Mouse (Mus musculus): ENCODE measurements around the gene Cox7a1.
"Not testable (repeated sequence)": the region's sequence is repeated elsewhere in the genome, so short reads cannot be mapped to it uniquely, and the experiment has no call there.

Gene Cox7a1

DNA sequence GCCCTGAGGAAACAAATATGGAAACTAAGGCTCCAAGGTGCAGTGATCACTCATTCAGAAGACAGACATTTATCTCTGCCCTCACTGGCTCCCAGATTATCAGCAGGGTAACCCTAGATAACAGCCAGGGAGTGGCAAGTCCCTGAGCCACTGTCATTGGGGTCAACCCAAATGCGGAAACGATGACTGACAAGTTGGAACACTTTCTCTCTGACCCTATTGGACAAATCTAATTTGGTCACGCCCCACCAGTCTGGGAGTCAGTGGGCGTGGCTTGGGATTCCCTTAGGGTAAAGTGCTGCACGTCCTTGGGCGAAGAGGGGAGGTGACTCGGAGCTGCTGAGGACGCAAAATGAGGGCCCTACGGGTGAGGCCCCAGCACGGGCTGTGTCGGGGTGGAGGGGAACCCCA, at the start of gene Cox7a1:
Gene Cox7a1 (plus strand): TSS at position 266 of the 411 bp plus-strand sequence.
- peak; percentile 46 for DNase-seq (ENCODE audit: low spot score)

DNA sequence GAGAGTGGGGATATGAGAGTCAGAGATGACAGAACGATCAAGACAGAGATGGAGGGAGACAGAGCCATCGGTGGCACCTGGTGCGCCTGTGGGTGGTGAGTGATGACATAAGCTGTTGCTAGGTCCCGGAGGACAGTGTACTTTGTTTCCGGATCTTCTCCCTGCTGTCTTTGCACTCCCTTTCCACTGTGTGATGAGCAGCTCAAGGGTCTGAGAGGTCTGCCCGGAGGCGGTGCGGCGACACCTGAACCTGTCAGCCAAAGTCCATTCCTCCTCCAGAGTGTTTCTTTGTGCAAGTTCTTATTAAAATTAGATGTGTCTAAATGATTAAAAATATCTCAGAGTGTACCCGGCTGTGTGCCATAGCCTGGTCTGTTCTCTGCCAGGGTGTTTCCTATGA, 47.1 kb upstream of the Cox7a1 start:
- no peak for DNase-seq (ENCODE audit: low spot score)

DNA sequence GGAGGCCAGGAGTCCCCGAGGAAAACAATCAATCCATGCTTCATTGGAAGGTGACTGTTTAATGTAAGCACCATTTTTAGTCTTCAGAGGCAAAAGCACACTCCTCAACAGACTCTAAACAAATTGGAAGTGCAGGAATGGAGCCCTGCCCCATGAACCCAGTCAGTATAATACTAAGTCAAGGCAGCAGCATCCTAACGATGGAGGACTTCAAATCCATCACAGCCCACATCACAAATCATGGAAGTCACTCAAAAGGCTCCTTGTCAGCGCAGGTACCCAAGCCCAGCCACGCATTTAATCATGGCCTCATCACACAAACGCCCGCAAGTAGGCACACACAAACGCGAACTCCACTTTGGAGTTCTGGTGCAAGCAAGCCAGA, 40.8 kb upstream of the Cox7a1 start:
- no peak for DNase-seq (ENCODE audit: low spot score)

DNA sequence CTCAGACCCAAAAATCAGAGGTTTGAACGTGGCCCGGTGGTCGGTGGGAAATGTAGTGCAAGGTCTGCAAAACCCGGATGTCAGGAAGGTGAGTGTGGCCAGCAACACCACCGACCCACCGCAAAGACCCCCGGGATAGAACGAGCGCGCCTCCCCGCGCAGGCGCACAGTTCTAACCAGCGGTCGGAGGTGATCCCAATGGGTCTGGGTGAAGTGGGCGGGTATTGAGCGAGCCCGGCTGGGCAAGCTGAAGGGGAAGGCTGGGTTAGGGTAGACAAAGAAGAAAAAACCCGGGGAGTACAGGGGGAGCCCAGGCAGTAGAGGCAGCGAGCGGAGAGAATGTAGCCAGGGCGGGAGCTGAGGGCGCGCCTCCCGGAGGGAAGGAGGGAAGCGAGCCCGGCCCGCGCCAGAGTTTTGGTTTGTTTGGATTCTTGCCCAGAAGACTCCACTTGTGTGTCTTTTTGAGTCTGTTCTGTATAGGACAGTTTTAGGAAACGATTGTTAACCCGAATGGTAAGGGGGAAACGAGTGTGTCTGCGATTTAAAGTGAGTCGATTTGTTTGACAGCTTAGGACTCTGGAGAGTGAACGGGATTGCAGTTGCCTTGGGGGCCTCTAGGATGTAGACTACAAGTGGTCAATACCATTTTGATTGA, 40.3 kb upstream of the Cox7a1 start:
- peak; percentile 41 for DNase-seq (ENCODE audit: low spot score)

DNA sequence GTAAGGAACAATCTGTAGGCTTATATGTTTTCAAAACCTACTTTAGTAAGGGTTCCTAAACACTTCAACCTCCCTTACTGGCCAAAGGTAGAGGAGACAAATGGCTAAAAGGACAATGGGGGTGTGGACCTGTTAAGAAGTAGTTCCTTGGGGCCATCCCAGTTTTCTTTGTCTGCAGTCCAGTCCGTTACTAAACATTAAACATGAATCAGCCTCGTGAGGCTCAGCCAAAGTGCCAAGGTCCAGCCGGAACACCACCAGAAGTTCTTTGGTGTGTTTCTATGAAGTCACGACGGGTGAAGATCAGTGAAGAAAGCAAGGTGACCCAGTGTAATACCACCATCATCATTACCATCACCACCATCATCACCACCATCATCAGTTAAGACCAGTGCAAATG, 36.9 kb upstream of the Cox7a1 start:
- DNase-seq (ENCODE audit: low spot score) = no peak

DNA sequence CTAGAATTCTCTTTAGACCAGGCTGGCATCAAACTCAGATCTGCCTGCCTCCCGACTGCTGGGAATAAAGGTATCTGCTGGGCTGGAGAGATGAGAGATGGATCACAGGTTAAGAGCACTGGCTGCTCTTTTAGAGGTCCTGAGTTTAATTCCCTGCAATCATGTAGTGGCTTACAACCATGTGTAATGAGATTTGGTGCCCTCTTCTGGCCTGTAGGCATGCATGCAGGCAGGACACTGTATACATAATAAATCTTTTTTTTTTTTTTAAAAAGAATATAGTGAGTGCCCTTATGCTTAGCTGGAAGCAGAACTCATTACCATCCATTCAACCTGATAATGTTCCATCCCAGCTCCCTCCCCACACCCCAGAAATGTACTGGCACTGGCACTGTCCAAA, 29.9 kb upstream of the Cox7a1 start:
- no peak for DNase-seq (ENCODE audit: low spot score)

DNA sequence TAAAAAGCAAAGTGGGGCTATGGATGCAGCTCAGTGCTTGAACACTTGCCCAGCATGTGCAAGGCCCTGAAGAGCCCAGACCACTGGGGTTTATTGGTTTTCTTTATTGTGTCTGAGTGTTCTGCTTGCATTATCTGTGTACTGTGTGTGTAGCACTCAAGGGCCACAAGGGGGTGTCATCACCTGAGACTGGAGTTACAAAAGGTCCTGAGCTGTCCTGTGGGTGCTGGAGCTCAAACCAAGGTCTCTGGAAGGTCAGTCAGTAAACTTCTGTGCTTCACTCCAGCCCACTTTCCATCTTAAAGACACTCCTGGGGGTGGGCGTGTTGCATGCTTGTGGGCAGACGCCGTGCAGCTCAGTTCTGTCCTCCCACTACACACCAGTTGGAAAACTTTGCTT, 28.4 kb upstream of the Cox7a1 start:
- DNase-seq (ENCODE audit: low spot score) = no peak

DNA sequence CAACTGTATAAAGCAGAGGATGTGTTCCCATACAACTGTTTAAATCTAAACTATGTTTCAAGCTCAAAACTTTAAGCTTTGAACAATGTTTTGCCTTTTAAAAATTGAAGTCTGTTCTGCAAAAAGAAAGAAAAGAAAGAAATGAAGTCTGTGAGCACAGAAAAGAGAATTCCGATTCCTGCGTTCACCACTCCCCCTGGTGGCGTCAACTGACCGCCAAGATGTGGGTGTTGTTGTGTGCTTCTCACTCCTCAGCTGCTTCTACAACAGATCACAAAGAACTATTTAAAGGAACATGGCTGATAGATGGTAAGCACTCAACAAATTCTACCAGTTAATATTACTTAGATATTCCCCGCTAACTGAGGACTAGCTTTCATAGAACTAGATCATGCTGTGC, 20.8 kb upstream of the Cox7a1 start:
- no peak for DNase-seq (ENCODE audit: low spot score)

DNA sequence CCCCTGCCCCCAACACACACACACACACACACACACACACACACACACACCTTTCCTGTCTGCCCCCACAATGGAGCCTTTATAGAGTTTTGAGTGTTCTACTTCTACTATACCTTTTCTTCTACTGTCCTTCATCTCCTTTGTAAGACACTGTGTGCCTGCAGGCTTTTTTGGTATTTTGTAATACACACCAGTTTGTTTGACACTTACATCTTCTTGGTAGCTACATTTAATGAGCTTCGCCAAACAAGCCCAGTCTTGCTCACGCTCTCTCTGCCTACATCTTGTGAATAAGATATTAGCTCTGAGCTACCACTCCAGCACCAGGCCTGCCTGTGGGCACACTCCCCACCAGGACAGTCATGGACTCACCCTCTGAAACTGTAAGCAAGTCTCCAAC, 19.2 kb upstream of the Cox7a1 start:
- no peak for DNase-seq (ENCODE audit: low spot score)

DNA sequence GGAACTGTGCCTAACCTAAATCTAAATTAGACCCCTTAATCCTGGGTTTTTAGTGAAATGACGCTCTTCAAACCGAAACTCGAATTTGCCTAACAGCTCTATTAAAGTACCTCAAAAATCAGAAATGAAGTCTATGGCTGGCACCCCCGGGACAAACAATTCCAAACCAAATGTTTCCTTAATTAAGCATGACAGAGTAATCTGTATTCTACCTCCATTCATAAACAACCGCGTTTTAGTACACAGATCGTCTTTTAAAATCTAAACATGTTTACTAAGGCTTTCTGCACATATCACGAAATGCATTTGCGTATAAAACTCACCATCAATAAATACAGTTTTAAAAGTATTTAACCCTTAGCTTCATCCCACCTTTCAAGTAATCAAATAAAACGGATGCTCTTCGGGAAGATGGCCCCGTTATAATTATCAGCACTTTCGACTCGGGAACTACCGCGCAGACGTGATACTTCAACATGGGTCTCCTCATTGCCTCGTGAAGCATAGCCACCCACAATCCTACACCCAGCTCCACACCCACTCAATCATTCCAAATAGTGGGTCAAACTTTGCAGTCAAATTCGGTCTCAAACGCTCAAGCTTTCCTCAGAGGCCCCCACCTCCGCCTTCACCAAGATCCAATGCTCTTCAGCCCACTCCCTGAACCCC, 14.9 kb upstream of the Cox7a1 start:
- no peak for DNase-seq (ENCODE audit: low spot score)

DNA sequence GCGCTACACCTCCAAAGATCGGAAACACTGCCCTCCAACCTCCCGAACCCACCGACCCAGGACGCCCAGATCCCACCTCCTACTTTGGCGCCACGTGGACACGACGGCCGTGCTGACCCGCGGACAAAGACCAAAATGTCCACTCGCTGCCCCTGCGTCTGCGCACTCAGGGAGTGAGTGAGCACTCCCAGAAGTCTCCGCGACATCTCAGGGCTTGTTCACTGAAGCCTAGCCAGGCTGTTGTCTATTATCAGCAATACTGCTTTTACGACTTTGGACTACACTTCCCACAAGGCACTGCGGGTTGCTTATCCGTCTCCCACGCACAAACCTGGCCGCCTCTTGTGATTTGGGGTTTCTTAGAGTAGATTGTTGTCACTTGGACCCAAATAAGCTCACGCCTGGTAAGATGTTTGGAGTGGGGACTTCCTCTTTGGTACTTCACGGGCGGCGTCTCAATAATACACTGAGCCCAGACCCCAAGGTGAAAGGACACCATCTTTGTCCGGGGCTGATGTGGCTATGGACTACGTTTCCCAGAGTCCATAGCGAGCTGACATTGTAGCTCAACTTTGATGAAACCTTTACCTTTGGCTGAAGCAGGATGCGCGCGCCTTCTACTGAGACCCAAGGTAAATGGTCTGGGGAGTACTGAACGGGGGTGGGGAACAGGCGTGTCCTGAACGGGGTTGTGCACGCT, 14.2 kb upstream of the Cox7a1 start, which contains the start of gene Zfp146:
Gene Zfp146 (minus strand): TSS at position 168 of the 700 bp plus-strand sequence.
- peak; percentile 77 for DNase-seq (ENCODE audit: low spot score)

DNA sequence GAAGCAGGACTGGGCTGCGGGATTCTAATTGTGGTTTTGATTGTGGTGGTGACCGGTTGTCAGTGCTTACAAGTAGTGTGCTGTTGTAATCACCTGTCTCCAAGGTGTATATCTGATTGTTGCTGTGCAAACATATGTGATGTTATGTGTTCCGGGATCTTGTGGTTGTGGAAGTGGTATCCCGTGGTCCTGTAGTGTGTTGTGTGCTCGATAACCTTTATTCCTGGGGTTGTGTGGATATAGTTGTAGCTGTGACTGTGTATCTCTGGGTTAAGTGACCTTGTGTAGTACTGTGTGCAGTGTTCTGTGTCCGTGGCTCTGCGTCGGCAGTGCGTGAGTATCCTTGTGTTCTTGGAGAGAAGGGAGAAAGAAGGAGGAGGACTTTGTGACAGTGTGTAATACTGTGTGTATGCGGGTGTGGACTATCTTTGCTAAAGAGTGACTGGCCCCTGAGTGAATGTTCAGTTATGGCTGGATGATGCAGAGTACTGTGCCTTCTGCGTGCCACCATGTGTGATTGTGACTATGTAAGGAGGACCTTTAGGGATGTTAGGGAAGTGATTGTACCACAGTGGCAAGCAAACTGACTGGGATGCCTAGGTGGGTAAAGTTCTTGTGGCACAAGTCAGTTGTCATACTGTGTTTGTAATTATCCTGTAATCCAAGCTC, 13.5 kb upstream of the Cox7a1 start:
- DNase-seq (ENCODE audit: low spot score) = no peak

DNA sequence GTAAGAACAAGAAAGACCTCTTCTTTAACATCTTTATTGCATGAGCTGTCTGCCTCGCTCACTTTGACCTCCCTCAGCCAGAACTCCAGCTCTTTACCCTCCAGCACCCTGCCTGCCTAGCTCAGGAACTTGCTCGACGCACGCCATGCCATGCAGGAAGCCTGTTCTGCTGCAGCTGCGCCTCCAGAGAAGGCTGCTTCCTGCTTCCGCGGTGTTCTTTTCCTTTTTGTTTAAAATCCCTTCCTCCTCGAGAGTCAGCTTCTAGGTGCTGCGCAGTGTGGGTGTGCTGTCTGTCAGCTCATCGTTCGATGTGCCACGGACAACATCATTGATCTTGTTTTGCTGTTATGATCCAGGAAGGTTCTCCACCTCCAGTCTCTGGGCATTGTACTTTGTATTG, 7.5 kb upstream of the Cox7a1 start:
- no peak for DNase-seq (ENCODE audit: low spot score)

DNA sequence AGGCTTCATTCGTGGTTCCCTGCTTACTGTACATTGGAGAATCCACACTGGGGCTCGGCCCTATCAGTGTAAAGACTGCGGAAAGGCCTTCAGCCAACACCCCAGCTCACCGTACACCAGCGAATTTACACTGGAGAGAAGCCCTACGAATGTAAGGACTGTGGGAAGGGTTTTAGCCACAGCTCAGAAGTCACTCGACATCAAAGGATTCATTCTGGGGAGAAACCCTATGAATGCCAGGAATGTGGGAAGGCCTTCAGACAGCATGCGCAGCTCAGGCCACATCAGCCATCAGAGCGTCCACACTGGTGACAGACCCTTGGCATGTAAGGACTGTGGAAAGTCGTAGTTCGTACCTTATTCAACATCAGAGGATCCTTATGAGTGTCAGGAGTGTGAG, 5.7 kb upstream of the Cox7a1 start:
- no peak for DNase-seq (ENCODE audit: low spot score)

DNA sequence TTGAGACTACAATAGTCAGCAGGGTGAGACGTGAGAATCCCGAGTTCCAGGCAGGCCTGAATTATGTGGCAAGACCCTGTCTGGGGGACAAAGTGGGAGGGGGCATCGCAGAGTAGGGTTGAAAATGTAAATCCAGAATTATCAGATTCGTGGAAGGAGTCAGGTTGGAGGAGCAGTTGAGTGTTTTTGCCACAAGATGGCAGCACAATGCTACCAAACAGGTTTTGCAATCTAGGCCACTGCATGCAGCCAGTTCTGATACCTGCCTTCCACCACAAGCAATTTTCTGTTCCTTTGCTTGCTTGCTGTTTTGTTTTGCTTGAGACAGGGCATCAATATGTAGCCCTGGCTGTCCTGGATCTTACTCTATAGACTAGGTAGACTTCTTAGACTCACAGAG, 2.6 kb upstream of the Cox7a1 start:
- DNase-seq (ENCODE audit: low spot score) = peak; percentile 39

DNA sequence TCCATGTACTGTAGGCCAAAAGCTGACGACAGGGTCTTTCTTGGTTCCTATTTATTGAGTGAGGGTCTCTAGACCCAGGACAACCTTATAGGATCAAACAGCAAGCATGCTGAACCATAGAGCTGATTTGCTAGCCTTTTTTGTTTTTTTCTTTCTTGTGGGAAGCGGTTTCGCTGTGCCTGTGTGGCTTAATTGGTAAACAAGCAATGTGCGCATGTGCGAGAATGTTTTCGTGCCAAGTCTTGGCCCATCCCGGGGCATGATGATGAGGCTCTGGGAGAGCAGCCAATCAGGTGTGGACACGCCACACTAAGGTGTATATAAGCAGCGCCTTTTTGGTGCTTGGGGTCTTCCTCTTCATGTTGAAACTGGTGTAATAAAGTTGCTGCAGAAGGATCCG, 2.0 kb upstream of the Cox7a1 start:
- not testable (repeated sequence) for DNase-seq (ENCODE audit: low spot score)

DNA sequence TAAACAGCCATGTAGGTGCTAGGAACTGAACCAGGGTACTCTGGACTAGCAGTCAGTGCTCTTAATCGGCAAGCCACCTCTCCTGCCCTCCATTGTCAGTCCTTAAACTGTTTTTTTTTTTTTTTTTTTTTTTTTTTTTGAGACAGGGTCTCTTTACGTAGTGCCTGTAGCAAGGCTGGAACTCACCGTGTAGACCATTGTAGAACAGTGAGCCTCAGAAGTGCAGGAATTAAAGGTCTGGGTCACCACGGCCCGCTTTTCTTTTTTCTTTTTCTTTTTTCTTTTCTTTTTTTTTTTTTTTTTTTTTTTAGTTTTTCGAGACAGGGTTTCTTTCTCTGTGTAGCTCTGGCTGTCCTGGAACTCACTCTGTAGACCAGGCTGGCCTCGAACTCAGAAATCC, 755 bp upstream of the Cox7a1 start:
- not testable (repeated sequence) for DNase-seq (ENCODE audit: low spot score)

DNA sequence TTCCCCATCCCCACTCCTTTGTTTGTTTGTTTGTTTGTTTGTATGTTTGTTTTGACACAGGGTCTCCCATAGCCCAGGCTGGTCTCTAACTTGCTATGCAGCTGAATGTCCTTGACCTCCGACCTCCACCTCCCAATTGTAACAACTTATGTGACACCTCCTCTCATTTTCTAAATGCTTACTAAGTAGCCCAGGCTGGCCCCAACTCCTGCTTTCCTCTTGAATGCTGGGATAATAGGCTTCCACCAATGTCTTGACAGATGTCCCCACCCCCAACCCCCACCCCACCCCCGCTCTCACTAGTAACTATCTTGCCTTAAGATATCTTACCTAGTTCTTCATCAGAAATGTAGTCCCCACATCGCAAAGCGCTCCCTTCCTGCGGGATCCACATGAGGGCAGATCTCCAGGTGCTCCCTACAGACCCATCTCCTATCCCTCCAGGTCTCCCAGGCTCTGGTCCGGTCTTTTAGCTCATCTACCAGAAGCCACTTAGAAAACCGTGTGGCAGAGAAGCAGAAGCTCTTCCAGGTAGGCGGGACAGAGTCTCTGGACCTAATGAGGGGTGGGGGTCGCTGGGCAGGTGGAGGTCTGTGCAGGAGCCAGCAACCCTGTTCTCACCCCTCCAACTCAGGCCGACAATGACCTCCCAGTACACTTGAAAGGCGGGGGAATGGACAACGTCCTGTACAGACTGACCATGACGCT, 851 bp downstream of the Cox7a1 start:
- no peak for DNase-seq (ENCODE audit: low spot score)

DNA sequence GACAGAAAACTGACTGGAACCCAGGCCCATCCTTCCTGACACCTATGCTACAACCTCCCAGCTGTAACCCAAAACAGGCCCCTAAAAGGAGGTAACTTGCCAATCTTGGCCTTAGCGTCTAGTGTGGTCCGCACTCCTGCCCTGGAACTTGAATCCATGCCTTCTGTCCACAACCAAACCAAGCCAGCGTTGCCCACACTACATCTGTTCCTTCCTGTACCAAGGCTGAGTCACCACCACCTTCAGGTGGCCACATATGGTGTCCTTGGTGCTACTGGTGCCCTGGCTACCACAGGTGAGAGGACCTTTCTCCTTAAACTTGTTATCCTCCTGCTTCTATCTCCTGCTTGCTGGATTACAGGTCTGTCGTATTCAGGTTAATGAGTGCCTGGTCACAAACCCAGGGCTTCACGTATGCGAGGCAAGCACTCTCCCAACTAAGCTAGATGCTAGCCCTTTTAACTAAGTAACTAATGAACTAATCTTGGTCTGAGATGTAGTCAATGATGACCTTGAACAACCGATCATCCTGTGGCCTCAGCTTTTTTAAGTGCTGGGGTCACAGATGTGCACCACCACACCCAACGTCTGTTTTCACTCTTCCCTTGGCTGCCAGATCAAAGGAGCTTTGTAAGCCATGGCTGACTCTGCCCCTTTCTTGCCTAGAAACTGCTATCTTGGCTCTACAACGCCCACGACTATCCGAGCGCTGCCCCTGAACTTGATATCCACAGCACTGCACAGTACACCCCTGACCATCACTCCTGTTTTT, 4.6 kb downstream of the Cox7a1 start:
- no peak for DNase-seq (ENCODE audit: low spot score)

DNA sequence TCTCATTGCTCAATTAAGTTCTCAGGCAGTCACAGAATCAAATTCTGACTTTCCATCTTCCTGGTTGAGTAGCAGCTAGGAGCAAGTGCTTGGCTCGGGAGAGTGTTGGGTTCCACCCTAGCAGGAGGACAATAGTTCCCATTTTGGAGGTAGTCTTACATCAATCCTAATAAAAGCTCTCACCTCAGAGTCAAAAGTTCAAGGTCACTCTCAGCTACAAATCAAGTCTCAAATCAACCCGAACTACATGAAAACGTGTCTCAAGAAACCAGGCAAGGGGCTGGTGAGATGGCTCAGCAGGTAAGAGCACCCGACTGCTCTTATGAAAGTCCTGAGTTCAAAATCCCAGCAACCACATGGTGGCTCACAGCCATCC, 5.2 kb downstream of the Cox7a1 start:
- no peak for DNase-seq (ENCODE audit: low spot score)

DNA sequence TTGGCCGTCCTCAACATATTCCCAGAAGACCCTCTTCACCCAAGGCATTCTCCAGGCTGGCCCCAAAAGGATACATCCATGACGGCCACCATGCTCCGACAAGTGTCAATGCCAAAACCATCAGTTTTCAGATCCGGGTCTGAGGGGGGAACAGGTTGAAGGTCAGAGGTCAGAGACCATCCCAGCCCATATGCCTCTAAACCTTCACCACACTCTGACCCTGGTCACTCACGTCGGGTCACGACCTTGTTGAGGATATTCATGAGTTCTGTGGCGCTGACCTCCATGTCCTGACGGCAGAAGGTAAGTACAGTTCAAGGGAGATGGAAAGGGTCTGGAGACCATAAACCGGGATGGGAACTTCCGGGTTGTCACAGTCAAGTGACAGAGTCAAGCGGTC, 8.1 kb downstream of the Cox7a1 start:
- DNase-seq (ENCODE audit: low spot score) = no peak
